Mouse (Mus musculus) left cerebral cortex, adult 11 months (tissue): ENCODE results near the gene Lrrc66.

Experiments used
- DNase-seq: peaks from one replicate; pipeline ENCODE4 v3.0.0; 2022; ENCODE audit warnings: low spot score

Lrrc66 gene

GRCm38 (mm10) chr5:73558756-73559155, 73.6 kb downstream of the Lrrc66 start:
- no peak for DNase-seq

GRCm38 (mm10) chr5:73556733-73557425, 75.4 kb downstream of the Lrrc66 start:
- no peak for DNase-seq
